Mouse (Mus musculus) retina, adult 2 months (tissue): ENCODE results near the gene Sars2.

Experiments used
- DNase-seq: peaks from one replicate; pipeline ENCODE4 v3.0.0-alpha.2; 2012; ENCODE audit warnings: low read depth, low spot score

The Sars2 gene

GRCm38 (mm10) chr7:28778825-28779224, 37.0 kb downstream of the Sars2 start:
- no peak for DNase-seq

GRCm38 (mm10) chr7:28780067-28780658, 38.4 kb downstream of the Sars2 start:
- peak; percentile 88 for DNase-seq

DNA sequence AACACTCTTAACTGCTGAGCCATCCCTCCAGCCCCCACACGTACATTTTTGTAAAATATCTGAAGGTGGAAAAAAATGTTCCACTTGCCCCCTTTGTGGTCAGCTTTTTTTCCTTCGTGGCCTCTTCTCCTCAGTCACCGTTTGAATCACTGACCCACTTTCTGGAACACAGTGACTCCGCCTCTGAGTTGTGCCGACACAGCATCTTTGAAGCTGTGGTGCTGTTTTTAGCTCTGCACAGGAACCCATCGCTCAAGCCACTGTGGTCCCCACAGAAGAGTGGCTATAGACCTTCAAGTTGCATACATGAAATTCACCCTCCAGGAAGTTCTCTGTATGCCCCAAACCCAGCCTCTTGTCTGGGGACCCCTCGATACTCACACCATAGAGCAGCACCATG, 39.1 kb downstream of the Sars2 start:
- DNase-seq: no peak

- no peak for DNase-seq
These were observed 39.5 kb downstream of the Sars2 start for GRCm38 (mm10) chr7:28781261-28781663.

GRCm38 (mm10) chr7:28785161-28785560, 43.4 kb downstream of the Sars2 start:
- no peak for DNase-seq

DNA sequence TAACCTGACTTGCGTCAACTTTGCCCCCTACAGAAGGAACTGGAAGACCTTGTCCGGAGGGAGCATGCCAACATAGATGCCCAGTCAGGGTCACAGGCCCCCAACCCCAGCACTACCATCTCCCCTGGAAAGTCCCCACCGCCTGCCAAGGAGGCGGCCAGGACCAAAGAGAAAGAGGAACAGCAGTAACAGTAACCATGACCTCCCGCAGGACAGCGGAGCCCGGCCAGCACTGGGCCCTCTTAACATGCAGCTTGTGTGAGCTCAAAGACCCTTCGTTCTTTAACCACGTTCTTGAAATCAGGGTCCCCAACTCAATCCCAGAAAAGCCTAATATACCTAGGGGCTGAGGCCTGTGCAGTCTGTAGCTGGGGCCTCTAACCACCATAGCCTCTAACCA, 46.1 kb downstream of the Sars2 start:
- no peak for DNase-seq

DNA sequence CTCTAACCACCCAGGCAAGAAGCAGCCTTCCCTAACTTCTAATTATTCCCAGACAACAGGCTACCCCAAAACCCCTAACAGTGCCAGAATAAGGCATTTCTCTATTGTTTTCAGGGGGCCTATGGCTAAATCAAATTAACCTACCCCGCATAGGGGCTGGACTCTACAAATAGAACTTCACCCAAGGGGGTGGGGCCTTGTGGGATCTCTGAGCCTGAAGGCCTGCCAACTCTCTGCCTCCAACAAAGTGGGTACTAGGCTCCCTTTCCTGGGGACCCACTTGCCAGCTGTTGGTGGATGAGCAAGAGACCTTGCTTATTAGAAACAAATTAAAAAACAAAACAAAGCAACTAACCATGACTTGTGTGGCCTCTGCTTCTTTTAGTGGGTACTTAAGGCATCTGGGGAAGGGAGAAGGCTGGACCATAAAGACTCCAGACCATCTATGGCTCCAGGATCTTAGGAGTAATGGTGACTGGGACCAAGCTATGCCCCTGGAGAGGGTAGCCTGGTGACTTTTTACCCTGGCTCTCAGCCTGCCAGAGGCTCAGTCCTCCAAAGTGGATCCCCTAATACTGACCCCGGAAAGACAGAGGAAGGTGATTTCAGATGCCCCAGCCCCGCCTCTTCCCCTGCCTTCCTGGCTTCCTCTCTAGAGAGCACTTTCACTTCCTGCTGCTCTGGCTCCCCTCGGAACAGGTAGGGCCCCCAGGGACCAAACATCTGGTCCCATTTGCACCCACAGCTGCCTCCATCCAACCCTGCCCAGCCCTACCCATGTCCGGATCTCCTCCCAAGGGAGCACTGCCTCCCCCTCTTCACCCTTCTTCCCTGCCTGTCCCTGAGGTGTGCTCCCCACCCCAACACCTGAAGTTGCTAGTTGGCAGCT, 46.8 kb downstream of the Sars2 start, which contains the start of gene Rinl:
TSS of gene Rinl (plus strand) at position 663 of the 889 bp plus-strand sequence.
- DNase-seq: no peak

- DNase-seq: no peak
These were observed 47.4 kb downstream of the Sars2 start for GRCm38 (mm10) chr7:28789235-28789634.

DNA sequence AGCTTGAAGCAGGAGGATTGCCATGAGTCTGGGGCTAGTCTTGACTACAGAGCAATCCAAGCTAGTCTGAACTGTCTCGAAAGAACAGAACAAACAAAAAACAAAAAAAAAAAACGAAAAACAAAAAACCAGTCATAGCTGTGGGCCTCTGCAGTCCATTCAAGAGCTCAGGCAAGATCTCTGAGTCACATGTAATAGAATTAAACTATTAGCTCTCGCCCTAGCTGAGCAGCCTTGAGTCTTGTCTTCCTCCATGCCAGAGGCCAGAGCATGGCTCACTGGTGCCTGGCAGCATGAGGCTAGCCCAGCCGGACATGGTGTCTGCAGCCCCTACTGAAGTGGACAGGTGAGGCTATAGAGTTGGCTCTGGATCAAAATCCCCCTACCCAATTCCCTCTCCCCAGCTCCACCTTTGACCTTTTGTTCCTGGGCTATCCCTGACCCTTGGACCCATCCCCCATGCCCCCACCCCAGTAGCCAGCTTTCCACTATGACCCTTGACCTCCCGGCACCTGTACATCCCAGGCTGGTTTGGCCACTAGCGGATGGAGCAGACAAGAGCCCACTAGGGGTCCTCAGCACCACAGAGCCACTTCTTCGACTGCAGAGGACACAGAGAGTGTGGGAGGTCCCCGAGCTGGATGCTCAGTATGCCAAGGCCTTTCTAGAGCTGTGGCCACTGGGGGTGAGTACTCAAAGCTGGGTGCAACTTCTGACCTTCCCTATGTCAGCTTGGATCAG, 48.4 kb downstream of the Sars2 start:
- DNase-seq: no peak

DNA sequence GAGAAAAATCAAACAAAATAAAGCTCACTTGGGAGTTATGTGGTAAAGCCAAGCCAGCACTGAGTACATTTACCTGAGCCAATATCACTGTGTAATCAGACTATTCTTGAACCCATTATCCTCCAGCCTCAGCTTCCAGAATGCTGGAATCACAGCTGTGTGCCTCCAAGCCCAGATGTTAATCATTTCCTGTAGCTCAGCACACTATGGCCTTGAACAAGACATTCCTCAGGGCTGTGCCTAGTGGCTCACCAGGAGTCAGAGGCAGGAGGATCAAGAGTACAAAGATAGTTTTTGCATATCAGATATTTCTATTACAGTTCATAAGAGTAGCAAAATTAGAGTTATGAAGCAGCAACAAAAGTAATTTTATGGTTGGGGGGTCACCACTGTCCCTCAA, 49.9 kb downstream of the Sars2 start:
- no peak for DNase-seq

GRCm38 (mm10) chr7:28792391-28793185, 50.8 kb downstream of the Sars2 start:
- DNase-seq: no peak

- DNase-seq: no peak
These were observed 52.0 kb downstream of the Sars2 start for GRCm38 (mm10) chr7:28793834-28794233.

GRCm38 (mm10) chr7:28794496-28794895, 52.7 kb downstream of the Sars2 start:
- DNase-seq: no peak

DNA sequence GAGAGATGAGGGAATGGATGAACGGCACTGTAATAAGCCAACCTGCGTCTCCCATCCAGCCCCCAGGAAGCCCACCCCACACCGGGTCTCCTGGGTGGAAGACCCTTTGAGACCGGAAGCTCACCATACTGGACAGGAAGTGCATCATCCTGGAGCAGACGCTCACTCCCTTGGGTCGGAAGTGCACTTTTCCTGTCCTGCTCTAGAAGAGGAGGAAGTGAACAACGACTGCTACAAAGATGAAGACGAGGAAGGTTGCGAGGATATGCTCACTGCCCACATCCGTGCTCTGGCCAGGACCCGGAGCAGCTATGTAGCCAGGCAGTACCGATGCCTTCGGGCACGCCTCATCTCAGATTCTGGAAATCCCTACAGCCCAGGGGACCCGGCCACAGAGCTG, 54.0 kb downstream of the Sars2 start:
- no peak for DNase-seq

GRCm38 (mm10) chr7:28796562-28796975, 54.8 kb downstream of the Sars2 start:
- DNase-seq: peak; percentile 47

GRCm38 (mm10) chr7:28799994-28800393, 58.2 kb downstream of the Sars2 start:
- DNase-seq: no peak

- no peak for DNase-seq
These were observed 59.7 kb downstream of the Sars2 start for GRCm38 (mm10) chr7:28801451-28801850.

- no peak for DNase-seq
These were observed 60.3 kb downstream of the Sars2 start for GRCm38 (mm10) chr7:28801901-28802670.

DNA sequence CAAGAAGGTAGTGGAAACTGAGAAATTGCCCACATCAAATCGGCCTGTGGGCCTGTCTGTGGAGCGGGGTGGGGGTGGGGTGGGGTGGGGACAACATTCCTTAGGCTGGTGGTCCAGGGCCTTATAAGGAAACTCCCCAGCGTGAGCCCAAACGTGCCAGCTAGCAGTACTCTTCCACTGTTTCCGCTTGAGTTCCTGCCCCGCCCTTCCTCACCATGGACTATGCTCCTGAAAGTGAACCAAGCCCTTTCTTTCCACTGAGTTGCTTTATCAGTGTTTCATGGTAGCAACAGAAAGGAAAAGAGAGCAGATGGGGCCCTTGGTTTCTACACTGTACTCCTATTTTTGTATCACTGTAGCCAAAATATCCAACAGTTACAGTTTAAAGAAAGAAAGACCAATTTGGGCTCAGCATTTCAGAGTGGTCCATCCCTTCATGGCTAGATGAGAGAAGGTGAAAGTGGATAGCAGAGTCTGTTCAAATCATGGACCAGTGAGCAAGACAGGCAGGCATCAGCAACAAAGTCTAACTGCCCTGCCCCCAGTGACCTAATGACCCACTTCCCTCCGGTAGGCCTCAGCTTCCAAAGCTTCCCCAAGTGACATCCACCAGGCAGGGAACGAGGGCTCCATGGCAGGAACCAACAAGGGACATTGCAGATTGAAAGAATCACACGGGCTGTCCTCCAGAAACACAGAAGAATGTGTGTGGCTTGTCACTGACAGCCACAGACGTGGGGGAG, 61.2 kb downstream of the Sars2 start:
- DNase-seq: no peak
